Mouse (Mus musculus): ENCODE data around the gene Krt34. TPM values are rescaled to one million over a fixed set of nuclear protein-coding genes. Genes with fewer than 3 reads are reported as not detected.

The Krt34 gene
- total RNA-seq, 2 experiments from 2014 or later = not detected

DNA sequence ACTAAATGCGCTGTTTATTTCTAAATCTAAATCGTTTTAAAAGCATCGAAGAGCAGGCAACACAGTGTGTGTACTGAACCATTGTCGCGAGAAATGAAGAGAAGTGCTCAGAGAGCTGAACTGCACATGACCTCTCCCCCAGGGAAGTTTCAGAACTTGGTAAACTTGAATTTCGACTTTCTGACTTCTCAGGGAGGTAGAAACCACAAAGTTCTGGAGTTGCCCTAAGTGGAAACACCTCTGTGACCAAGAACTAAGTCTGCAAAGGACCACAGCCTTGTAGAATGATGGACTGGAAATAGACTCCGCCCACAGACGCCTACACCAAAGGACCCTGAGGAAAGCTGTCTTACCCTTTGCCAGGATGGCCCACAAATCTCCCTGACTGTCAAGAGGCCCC, 35.4 kb downstream of the Krt34 start:
- no peak for DNase-seq (ENCODE audit: extremely low spot score in 1 of 2, low spot score in 1 of 2)

DNA sequence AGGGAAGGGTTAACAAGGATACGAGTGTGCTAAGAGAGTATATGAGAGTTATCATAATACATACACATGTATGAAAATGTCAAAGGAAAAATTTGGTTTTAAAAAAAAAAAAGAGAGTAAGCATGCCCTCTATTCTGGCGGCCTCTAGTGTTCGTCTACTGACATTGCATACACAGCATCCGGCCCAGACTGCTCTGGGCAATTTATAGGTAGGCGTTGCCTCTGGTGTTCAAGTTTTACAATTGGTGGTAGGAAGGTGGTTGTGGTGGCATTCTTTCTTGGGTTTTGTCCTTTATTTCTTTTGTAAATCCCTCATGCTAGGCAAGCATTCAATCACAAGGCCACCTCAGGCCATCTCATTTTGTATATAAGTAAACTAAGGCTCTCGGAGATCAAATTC, 36.5 kb downstream of the Krt34 start:
- peak in 1 of 2 experiments; percentile 59 for DNase-seq (ENCODE audit: extremely low spot score in 1 of 2, low spot score in 1 of 2)

DNA sequence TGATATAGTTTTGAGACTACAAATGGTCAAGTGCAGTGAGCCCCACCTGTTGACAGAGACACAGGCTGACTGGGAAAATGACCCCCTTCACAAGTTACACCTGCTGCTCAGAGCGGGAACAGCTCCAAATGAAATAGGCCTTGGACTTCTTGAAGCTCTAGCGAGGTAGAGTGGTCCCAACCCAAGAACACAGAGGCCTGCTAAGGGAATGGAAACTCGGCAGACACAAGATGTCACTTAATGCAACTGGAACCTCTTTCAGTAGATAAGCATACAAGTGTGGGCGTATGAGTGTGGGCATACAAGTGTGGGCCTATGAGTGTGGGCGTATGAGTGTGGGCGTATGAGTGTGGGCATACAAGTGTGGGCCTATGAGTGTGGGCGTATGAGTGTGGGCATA, 42.3 kb downstream of the Krt34 start:
- DNase-seq (ENCODE audit: extremely low spot score in 1 of 2, low spot score in 1 of 2) = no peak

DNA sequence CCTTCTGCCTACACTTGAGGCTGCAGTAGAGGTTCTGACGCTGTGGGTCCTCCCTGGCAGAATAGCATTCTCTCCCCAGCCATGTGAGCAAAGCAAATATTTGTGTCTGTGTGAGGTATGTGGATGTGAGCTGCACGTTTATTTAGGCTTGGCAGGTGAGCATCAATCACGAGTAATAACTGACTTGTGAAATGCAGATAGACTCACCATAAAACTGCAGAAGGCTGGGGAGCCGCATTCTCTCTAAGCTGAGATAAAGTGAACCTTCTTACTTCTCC, 47.0 kb downstream of the Krt34 start:
- DNase-seq (ENCODE audit: extremely low spot score in 1 of 2, low spot score in 1 of 2) = no peak

DNA sequence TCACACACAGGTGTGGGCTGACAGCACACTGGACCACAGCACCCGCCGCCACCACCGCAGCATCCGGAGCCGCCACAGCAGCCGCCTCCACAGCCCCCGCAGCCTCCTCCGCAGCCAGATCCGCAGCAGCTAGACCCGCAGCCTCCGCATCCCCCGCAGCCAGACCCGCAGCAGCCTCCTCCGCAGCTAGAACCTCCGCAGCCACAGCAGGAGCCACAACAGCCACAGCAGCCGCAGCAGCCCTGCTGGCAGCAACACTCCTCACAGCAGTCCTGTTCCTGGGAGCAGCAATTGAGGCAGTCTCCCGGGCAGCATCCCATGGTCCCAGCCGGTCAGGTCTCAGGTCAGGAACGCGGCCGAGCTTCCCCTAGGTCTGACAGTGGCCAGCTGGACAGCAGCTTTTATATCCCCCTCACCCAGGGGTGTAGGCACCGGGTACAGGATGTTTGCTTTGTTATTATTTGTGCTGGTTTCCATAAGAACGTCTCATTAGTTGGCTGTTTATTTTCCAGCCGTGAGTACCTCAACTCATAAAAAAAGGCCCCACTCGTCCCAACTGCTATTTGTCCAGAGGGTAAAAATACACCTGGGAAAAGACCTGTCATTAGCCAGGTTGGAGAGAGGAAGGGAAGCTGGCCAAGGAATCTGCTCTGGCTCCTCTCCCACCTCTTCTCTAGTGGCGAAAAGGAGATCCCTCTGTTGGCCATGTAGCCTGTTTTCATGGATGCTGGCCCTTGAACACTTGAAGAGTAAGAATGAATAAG, 47.6 kb downstream of the Krt34 start, which contains the start of gene Krtap17-1:
Gene Krtap17-1, minus strand, starts transcription at position 375 of the 764 bp plus-strand sequence.
- DNase-seq (ENCODE audit: extremely low spot score in 1 of 2, low spot score in 1 of 2) = no peak

DNA sequence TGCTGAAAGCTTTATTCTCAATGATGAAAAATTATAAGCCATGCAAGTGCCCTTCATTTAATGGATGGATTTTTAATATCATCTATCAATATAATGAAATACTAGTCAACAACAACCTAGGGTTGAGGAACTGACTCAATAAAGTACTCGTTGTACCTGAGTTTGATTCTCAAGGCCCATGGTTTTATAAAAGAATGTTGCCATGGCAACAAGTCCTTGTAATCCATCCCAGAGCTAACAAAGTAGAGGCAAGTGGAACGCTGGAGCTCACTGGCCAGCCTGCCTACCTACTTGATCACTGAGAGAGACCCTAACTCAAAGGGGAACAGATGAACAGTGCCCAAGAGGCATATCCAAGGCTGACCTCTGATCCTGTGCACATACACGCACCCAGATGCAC, 50.8 kb downstream of the Krt34 start:
- DNase-seq (ENCODE audit: extremely low spot score in 1 of 2, low spot score in 1 of 2) = no peak

DNA sequence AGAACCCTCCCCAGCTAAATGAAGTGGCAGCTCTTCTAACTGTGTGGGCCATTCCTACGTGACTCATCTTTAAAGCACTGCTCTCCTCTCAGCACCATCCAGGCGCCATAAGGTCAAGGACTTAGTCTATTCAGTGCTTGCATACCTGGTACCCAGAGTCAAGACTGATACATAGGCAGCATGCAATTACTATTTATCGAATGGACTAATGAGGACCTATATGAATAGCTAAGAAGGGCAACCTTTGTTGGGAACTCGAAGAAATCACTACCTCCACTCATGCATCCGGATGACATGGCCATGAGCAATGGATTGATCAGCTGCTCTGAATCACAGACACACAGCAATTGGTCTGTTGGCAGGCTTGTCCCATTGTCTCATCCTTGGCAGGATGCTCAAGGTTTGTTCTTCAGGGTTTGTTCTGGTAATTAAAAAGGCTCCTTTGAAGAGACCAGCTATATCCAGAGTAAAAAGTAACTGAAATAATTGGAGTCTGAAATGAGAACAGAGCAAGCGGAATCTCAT, 51.4 kb downstream of the Krt34 start:
- DNase-seq (ENCODE audit: extremely low spot score in 1 of 2, low spot score in 1 of 2) = no peak

DNA sequence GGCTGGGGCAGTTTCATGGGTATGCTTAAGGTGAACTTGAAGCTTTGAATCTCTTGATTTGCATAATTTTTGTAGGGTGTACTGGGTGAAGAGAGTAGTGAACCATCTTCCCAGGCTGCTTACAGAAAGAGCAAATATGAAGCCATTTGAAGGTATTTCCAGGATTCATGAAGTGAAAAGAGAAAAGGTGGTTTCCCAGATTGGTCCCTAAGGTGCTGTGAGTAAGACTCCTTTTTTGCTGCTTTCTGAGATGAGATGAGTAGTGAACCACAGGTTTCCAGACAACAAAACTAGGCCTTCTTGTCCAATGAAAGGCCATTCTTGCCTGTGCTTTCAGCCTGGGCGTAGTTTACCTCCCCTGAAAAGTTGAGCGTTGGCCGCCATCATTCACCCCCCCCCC, 52.8 kb downstream of the Krt34 start:
- DNase-seq (ENCODE audit: extremely low spot score in 1 of 2, low spot score in 1 of 2) = no peak

Other genes starting within 250 kb of the Krt34 start
- gene Gm11596, start 248.1 kb downstream of the Krt34 start, total RNA-seq (2021) = not detected
- gene Gm11569, start 242.6 kb downstream of the Krt34 start, total RNA-seq (2021) = not detected
- gene Gm11554, start 237.1 kb downstream of the Krt34 start, total RNA-seq (2021) = not detected
- not detected for gene Krtap4-13, start 231.7 kb downstream of the Krt34 start, total RNA-seq (2021)
- gene Gm11564, start 225.9 kb downstream of the Krt34 start, total RNA-seq (2021) = not detected
- not detected for gene 2300003K06Rik, start 203.5 kb downstream of the Krt34 start, total RNA-seq (2021)
- gene Krtap4-16, start 189.9 kb downstream of the Krt34 start, total RNA-seq (2021) = not detected
- not detected for gene Gm11568, start 183.6 kb downstream of the Krt34 start, total RNA-seq (2021)
- gene Gm11559, start 177.1 kb downstream of the Krt34 start, total RNA-seq (2021) = not detected
- not detected for gene Krtap9-1, start 168.2 kb downstream of the Krt34 start, total RNA-seq (2021)
- not detected for gene Gm11567, start 162.4 kb downstream of the Krt34 start, total RNA-seq (2021)
- not detected for gene Krtap31-1, start 133.6 kb downstream of the Krt34 start, total RNA-seq (2021)
- gene Gm11565, start 126.8 kb downstream of the Krt34 start, total RNA-seq (2021) = not detected
- gene Krtap31-2, start 105.3 kb downstream of the Krt34 start, total RNA-seq (2021) = not detected
- not detected for gene Krtap9-5, start 93.1 kb downstream of the Krt34 start, total RNA-seq (2021)
- not detected for gene Krtap29-1, start 62.5 kb downstream of the Krt34 start, total RNA-seq (2021)
- not detected for gene Krtap16-1, start 55.0 kb downstream of the Krt34 start, total RNA-seq (2021)
- gene Krtap17-1, start 47.6 kb downstream of the Krt34 start, total RNA-seq (2021) = not detected
- gene Krt33a, start 25.3 kb downstream of the Krt34 start, total RNA-seq (2021) = not detected
- gene Krt33b, start 11.7 kb downstream of the Krt34 start, total RNA-seq (2021) = not detected
- not detected for gene Krt31, start 9.0 kb upstream of the Krt34 start, total RNA-seq (2021)
- not detected for gene Krt32, start 46.7 kb upstream of the Krt34 start, total RNA-seq (2021)
- not detected for gene Krt35, start 54.7 kb upstream of the Krt34 start, total RNA-seq (2021)
- not detected for gene Krt36, start 64.1 kb upstream of the Krt34 start, total RNA-seq (2021)
- not detected for gene Krt13, start 80.0 kb upstream of the Krt34 start, total RNA-seq (2021)
- gene Krt15, start 94.4 kb upstream of the Krt34 start, total RNA-seq (2021) = under 1 TPM in 1 of 2 experiments, not detected in 1; 0.98 TPM
- gene Krt19, start 107.1 kb upstream of the Krt34 start, total RNA-seq (2021) = under 1 TPM in 1 of 2 experiments, not detected in 1; 0.34 TPM
- 1 to 10 TPM; 2.1 to 4.0 TPM for gene Krt9, start 151.7 kb upstream of the Krt34 start, total RNA-seq (2021)
- gene Krt14, start 166.0 kb upstream of the Krt34 start, total RNA-seq (2021) = not detected
- gene Krt16, start 207.3 kb upstream of the Krt34 start, total RNA-seq (2021) = not detected
- not detected for gene Krt17, start 219.5 kb upstream of the Krt34 start, total RNA-seq (2021)
- gene Krt42, start 228.3 kb upstream of the Krt34 start, total RNA-seq (2021) = not detected